Mouse (Mus musculus): ENCODE measurements around the gene Metap2. TPM values are rescaled to one million over a fixed set of nuclear protein-coding genes. Genes with fewer than 3 reads are reported as not detected.
"Not testable (repeated sequence)": the region's sequence is repeated elsewhere in the genome, so short reads cannot be mapped to it uniquely, and the experiment has no call there.

The Metap2 gene
- polyA plus RNA-seq, 1 experiment from 2014 or later: 275 TPM

- ATAC-seq (ENCODE audit: insufficient number of reproducible peaks, low FRiP score, low TSS enrichment, low read depth): no peak
- H3K9me3 ChIP-seq (ENCODE audit: control insufficient read depth, low read length): no peaks in the 10 kb centered on the region
- no peaks in the 10 kb centered on the region for H3K4me1 ChIP-seq (ENCODE audit: control insufficient read depth, insufficient read depth, low read length)
- no peak for DNase-seq (ENCODE audit: low spot score)
- no peaks in the 10 kb centered on the region for H3K27me3 ChIP-seq (ENCODE audit: control insufficient read depth, insufficient read depth, low read length)
- WGBS: 52% methylated on average over 7 of the region's 7 CpGs
- no peak overlapping the region for H3K9ac ChIP-seq (ENCODE audit: low read length)
- H3K4me2 ChIP-seq (ENCODE audit: low read depth, severe bottlenecking): no peak overlapping the region
- H3K4me3 ChIP-seq (ENCODE audit: low read depth, low read length): no peak overlapping the region
- H3K36me3 ChIP-seq (ENCODE audit: control insufficient read depth, insufficient read depth, low read length): no peaks in the 10 kb centered on the region
- no peak overlapping the region for H3K27ac ChIP-seq (replicated peaks; ENCODE audit: low read depth, low read length)
Observed at GRCm38 (mm10) chr10:93810590-93811185, 86.2 kb downstream of the Metap2 start.

- 88% methylated on average over 8 of the region's 8 CpGs for WGBS
- not testable (repeated sequence) for H3K4me3 ChIP-seq (ENCODE audit: low read depth, low read length); H3K9me3 ChIP-seq (ENCODE audit: control insufficient read depth, low read length); H3K9ac ChIP-seq (ENCODE audit: low read length); DNase-seq (ENCODE audit: low spot score); H3K4me2 ChIP-seq (ENCODE audit: low read depth, severe bottlenecking); H3K27ac ChIP-seq (replicated peaks; ENCODE audit: low read depth, low read length); H3K36me3 ChIP-seq (ENCODE audit: control insufficient read depth, insufficient read depth, low read length); ATAC-seq (ENCODE audit: insufficient number of reproducible peaks, low FRiP score, low TSS enrichment, low read depth); H3K4me1 ChIP-seq (ENCODE audit: control insufficient read depth, insufficient read depth, low read length); H3K27me3 ChIP-seq (ENCODE audit: control insufficient read depth, insufficient read depth, low read length)
Observed at GRCm38 (mm10) chr10:93809438-93809837, 87.5 kb downstream of the Metap2 start.

Other genes starting within 250 kb of the Metap2 start
- 1.3 and 1.9 TPM in 2 replicates for gene Usp44, start 65.5 kb downstream of the Metap2 start, polyA plus RNA-seq (2014; fragmentation: Nextera tagmentation; extraction: Ambion mirVana)
- 25.5 and 32.3 TPM in 2 replicates for gene Vezt, start 138.7 kb upstream of the Metap2 start, polyA plus RNA-seq (2014; fragmentation: Nextera tagmentation; extraction: Ambion mirVana)
- 6.5 and 7.2 TPM in 2 replicates for gene Fgd6, start 138.9 kb upstream of the Metap2 start, polyA plus RNA-seq (2014; fragmentation: Nextera tagmentation; extraction: Ambion mirVana)

All from limb, embryonic 11.5 days (tissue).